Mouse (Mus musculus): ENCODE results near the gene Fbxl15. TPM values are rescaled to one million over a fixed set of nuclear protein-coding genes. Genes with fewer than 3 reads are reported as not detected.
A peak's percentile ranks its signal among the peaks of the same experiment; 100 is the strongest.

Gene Fbxl15
- polyA plus RNA-seq, 1 experiment: 1.1 TPM

GRCm38 (mm10) chr19:46306751-46307289 is 21.2 kb upstream of the Fbxl15 start:
- no peak overlapping the region for H3K9ac ChIP-seq (ENCODE audit: low read depth, poor library complexity, severe bottlenecking)
- H3K27ac ChIP-seq (ENCODE audit: insufficient read depth, low read length): no peak overlapping the region
- TF ChIP-seq POLR2A (IDR thresholded peaks at IDR 0.05; ENCODE audit: insufficient read depth, low read length): no peak
- no peak for TF ChIP-seq EP300 (IDR thresholded peaks at IDR 0.05; ENCODE audit: insufficient read depth, low read depth, low read length)

GRCm38 (mm10) chr19:46307781-46308180 is 20.2 kb upstream of the Fbxl15 start:
- TF ChIP-seq POLR2A (IDR thresholded peaks at IDR 0.05; ENCODE audit: insufficient read depth, low read length) (no peak), EP300 (IDR thresholded peaks at IDR 0.05; ENCODE audit: insufficient read depth, low read depth, low read length) (no peak), CTCF (IDR thresholded peaks at IDR 0.05; ENCODE audit: low read depth, low read length) (no peak)
- H3K4me1 ChIP-seq (ENCODE audit: control insufficient read depth, insufficient read depth, low read length): no peaks in the 10 kb centered on the region
- no peak overlapping the region for H3K27ac ChIP-seq (ENCODE audit: insufficient read depth, low read length)
- H3K9me3 ChIP-seq (replicated peaks; ENCODE audit: control insufficient read depth, insufficient read depth, low read length, poor library complexity, severe bottlenecking): no peaks in the 10 kb centered on the region
- no peak overlapping the region for H3K4me3 ChIP-seq (ENCODE audit: low read depth, low read length)
- no peaks in the 10 kb centered on the region for H3K27me3 ChIP-seq (ENCODE audit: control insufficient read depth, insufficient read depth, low read length, poor library complexity, severe bottlenecking)
- H3K9ac ChIP-seq (ENCODE audit: low read depth, poor library complexity, severe bottlenecking): no peak overlapping the region
- no peaks in the 10 kb centered on the region for H3K36me3 ChIP-seq (ENCODE audit: control insufficient read depth, insufficient read depth, low read length, poor library complexity, severe bottlenecking)

More at GRCm38 (mm10) chr19:46306751-46307289, 21.2 kb upstream of the Fbxl15 start:
- no peak overlapping the region for H3K4me3 ChIP-seq (ENCODE audit: low read depth, low read length)
- H3K4me1 ChIP-seq (ENCODE audit: control insufficient read depth, insufficient read depth, low read length): no peaks in the 10 kb centered on the region
- H3K27me3 ChIP-seq (ENCODE audit: control insufficient read depth, insufficient read depth, low read length, poor library complexity, severe bottlenecking): no peaks in the 10 kb centered on the region
- no peaks in the 10 kb centered on the region for H3K9me3 ChIP-seq (replicated peaks; ENCODE audit: control insufficient read depth, insufficient read depth, low read length, poor library complexity, severe bottlenecking)
- H3K36me3 ChIP-seq (ENCODE audit: control insufficient read depth, insufficient read depth, low read length, poor library complexity, severe bottlenecking): no peaks in the 10 kb centered on the region

- Histone ChIP-seq H3K9me3 (replicated peaks; ENCODE audit: control insufficient read depth, insufficient read depth, low read length, poor library complexity, severe bottlenecking) (no peaks in the 10 kb centered on the region), H3K36me3 (ENCODE audit: control insufficient read depth, insufficient read depth, low read length, poor library complexity, severe bottlenecking) (no peaks in the 10 kb centered on the region), H3K27me3 (ENCODE audit: control insufficient read depth, insufficient read depth, low read length, poor library complexity, severe bottlenecking) (no peaks in the 10 kb centered on the region), H3K27ac (ENCODE audit: insufficient read depth, low read length) (no peak overlapping the region), H3K4me3 (ENCODE audit: low read depth, low read length) (no peak overlapping the region; the same call in 1 of the 2 replicates), H3K4me1 (ENCODE audit: control insufficient read depth, insufficient read depth, low read length) (no peaks in the 10 kb centered on the region), H3K9ac (ENCODE audit: low read depth, poor library complexity, severe bottlenecking) (0 out of 2 replicates have a peak overlapping the region, but pooled peaks have one; percentile 17)
- no peak for TF ChIP-seq EP300 (IDR thresholded peaks at IDR 0.05; ENCODE audit: insufficient read depth, low read depth, low read length)
- TF ChIP-seq CTCF (IDR thresholded peaks at IDR 0.05; ENCODE audit: low read depth, low read length): no peak
- no peak for TF ChIP-seq POLR2A (IDR thresholded peaks at IDR 0.05; ENCODE audit: insufficient read depth, low read length)
These were observed 19.7 kb upstream of the Fbxl15 start for GRCm38 (mm10) chr19:46308303-46308702.

GRCm38 (mm10) chr19:46308706-46309435 is 19.1 kb upstream of the Fbxl15 start:
- H3K27me3 ChIP-seq (ENCODE audit: control insufficient read depth, insufficient read depth, low read length, poor library complexity, severe bottlenecking): no peaks in the 10 kb centered on the region
- H3K9me3 ChIP-seq (replicated peaks; ENCODE audit: control insufficient read depth, insufficient read depth, low read length, poor library complexity, severe bottlenecking): no peaks in the 10 kb centered on the region
- peak overlapping the region; percentile 42 for H3K4me3 ChIP-seq (ENCODE audit: low read depth, low read length)
- no peaks in the 10 kb centered on the region for H3K4me1 ChIP-seq (ENCODE audit: control insufficient read depth, insufficient read depth, low read length)
- H3K36me3 ChIP-seq (ENCODE audit: control insufficient read depth, insufficient read depth, low read length, poor library complexity, severe bottlenecking): no peaks in the 10 kb centered on the region
- H3K27ac ChIP-seq (ENCODE audit: insufficient read depth, low read length): no peak overlapping the region
- TF ChIP-seq POLR2A (IDR thresholded peaks at IDR 0.05; ENCODE audit: insufficient read depth, low read length): no peak
- peak; percentile 97 for TF ChIP-seq CTCF (IDR thresholded peaks at IDR 0.05; ENCODE audit: low read depth, low read length)
- peak; percentile 66; the same call in 1 of the 2 replicates for TF ChIP-seq EP300 (IDR thresholded peaks at IDR 0.05; ENCODE audit: insufficient read depth, low read depth, low read length)
- H3K9ac ChIP-seq (ENCODE audit: low read depth, poor library complexity, severe bottlenecking): peak overlapping the region; percentile 17; the same call in 1 of the 2 replicates

- Histone ChIP-seq H3K27ac (ENCODE audit: insufficient read depth, low read length) (no peak overlapping the region), H3K9ac (ENCODE audit: low read depth, poor library complexity, severe bottlenecking) (no peak overlapping the region), H3K4me3 (ENCODE audit: low read depth, low read length) (no peak overlapping the region), H3K9me3 (replicated peaks; ENCODE audit: control insufficient read depth, insufficient read depth, low read length, poor library complexity, severe bottlenecking) (no peaks in the 10 kb centered on the region), H3K27me3 (ENCODE audit: control insufficient read depth, insufficient read depth, low read length, poor library complexity, severe bottlenecking) (no peaks in the 10 kb centered on the region), H3K4me1 (ENCODE audit: control insufficient read depth, insufficient read depth, low read length) (no peaks in the 10 kb centered on the region), H3K36me3 (ENCODE audit: control insufficient read depth, insufficient read depth, low read length, poor library complexity, severe bottlenecking) (no peaks in the 10 kb centered on the region)
- TF ChIP-seq CTCF (IDR thresholded peaks at IDR 0.05; ENCODE audit: low read depth, low read length) (no peak), EP300 (IDR thresholded peaks at IDR 0.05; ENCODE audit: insufficient read depth, low read depth, low read length) (no peak), POLR2A (IDR thresholded peaks at IDR 0.05; ENCODE audit: insufficient read depth, low read length) (no peak)
These were observed 18.2 kb upstream of the Fbxl15 start for GRCm38 (mm10) chr19:46309651-46310305.

Data from ES-Bruce4 (cell line).